Mouse (Mus musculus) bone marrow, adult 2 months (tissue): ENCODE data around the gene Tmem117.

Source experiments
- CTCF ChIP-seq: fragments of 200-500 bp; IDR thresholded peaks from 2 replicates; pipeline ENCODE4 v1.5.1; 2011; ENCODE audit warnings: low read length, control low read depth; ENCODE audit not compliant: control insufficient read depth, insufficient read depth
- POLR2A ChIP-seq: fragments of 200-500 bp; IDR thresholded peaks from 2 replicates; pipeline ENCODE4 v1.6.1; 2011; ENCODE audit warnings: low read depth, mild to moderate bottlenecking, control low read depth, low read length, borderline replicate concordance; ENCODE audit not compliant: control insufficient read depth

DNA sequence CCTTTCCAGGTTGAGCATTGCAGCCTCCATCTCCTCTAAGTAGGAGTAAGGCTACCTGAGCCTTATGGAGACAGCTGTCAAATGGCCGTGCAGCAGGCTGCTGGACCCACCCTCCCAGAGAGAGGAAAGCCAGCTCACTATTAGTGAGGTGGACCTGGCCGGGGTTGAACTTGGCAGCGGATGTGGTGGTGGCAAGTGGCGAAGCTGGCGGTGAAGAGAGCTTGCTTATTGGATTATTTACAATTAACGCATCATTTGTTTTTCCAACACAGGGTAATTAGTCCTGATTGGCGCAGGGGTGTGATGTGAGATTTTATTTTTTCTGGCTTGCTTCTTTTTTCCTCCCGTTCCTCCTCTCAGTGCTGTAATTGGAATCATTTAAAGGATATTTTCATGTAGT, 19.4 kb downstream of the Tmem117 start:
- TF ChIP-seq POLR2A (no peak), CTCF (no peak)
